Mouse (Mus musculus) lung, postnatal 4 days (tissue): Measurements from ENCODE around the gene Antxr1.
"Not testable (repeated sequence)": the region's sequence is repeated elsewhere in the genome, so short reads cannot be mapped to it uniquely, and the experiment has no call there.

Experiments
- DNase-seq, 2 experiments: peaks; one replicate each; pipeline ENCODE4 v3.0.0; 2021

The Antxr1 gene

DNA sequence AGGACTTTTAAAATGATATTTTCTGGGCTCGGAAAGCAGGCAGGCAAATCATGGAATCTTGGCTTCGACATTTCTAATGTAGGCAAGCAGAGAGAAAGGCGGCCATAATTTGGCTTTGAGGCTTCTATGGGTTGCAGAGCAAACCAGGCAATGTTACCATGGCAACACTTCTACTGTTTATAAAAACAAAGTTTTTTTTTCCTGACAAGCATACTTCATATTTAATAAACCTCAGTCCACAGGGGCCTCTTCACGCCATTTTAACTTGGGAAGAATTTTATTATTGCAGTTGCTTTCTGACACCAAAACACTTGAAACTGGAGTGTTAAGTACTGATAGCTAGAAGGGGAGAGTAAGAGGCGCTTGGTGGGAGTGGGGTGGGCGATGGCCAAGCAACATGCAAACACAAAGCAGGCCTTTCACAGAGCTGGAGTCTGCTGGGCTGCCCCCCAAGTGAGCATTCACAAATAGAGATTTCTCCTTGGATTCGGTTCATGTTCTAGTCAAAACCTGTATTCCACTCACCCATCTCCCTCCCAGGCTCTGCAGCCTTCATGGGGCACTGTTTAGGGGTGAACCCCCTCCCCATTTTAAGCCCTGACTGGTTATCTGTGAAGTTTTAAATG is 235.8 kb downstream of the Antxr1 start:
- peak; percentile 43 to 65 for DNase-seq

DNA sequence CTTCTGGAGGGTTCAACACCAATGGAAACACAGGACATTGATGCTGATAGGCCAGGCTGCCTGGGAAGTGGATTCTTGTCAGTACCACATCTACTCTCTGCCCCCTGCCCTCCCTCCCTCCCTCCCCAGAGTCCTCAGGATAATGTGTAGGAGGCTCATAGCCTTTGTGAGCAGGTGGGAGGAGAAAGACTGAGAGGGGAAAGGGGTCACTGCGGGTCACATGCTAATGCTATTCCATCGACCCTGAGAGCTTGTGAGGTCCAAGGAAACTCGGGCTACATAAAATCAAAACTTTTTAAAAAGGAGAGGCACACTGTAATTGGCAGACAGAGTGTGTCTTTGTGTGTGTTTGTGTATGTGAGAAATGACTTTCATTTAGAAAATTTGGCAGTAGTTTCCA is 236.4 kb downstream of the Antxr1 start:
- DNase-seq = no peak

DNA sequence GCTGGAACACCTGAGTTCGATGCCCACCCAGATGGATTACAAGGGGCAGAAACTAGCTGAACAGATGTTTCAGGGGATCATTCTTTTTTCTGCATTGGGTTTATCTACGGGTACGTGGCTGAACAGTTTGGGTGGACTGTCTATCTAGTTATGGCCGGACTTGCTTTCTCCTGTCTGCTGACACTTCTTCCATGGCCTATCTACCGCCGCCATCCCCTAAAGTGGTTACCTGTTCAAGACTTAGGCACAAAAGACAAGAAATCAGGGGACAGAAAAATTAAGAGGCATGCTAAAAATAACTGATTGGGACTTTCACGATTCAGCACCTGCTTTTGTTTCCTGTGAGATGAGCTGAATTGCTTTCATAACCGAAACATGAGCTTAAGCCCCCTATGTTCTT is 242.0 kb downstream of the Antxr1 start:
- not testable (repeated sequence) for DNase-seq

- DNase-seq = no peak
These were observed 243.1 kb downstream of the Antxr1 start for GRCm38 (mm10) chr6:87092476-87092875.

DNA sequence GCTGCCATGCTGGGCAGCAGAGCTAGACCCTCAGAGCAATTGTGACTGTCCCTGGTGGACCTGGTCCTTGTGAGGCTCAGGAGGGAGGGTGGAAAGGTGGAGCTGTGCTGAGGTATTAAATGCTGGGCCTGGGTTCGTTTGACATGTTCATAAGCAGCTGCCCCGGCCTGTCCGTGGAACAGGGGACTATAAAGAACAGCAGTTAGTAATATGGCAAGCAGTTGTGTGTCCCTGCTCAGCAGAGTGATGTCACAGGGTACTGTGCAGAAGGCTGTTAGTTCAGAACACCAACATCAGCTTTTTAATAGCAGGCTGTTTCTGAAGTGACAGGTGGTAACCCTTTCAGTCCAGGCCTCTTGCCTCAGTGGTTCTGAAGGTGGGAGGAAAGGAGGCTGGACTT is 244.7 kb downstream of the Antxr1 start:
- no peak for DNase-seq

GRCm38 (mm10) chr6:87088356-87088755 is 247.3 kb downstream of the Antxr1 start:
- no peak for DNase-seq

DNA sequence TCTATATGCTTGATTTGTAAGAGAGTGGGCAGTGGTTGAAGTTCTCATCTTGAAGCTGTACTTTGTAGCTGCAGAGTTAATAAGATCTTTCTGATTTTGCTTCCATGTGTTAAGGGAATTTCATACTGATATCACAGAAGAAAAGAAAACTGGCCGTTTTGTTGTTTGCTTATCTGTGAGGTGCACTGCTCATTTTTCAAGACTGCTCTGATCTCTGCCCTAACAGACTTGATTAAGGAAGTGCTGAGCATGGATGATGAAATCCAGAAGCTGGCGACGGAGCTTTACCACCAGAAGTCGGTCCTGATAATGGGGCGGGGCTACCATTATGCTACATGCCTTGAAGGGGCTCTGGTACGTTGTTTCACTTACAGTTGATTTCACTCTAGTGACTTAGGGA is 250.6 kb downstream of the Antxr1 start:
- no peak for DNase-seq
